Mouse (Mus musculus) forelimb bud, embryonic 11.5 days (tissue): ENCODE data around the gene Idua.
"Not testable (repeated sequence)": the region's sequence is repeated elsewhere in the genome, so short reads cannot be mapped to it uniquely, and the experiment has no call there.

Source experiments
- DNase-seq: peaks from one replicate; pipeline ENCODE4 v3.0.0-alpha.2; 2012; ENCODE audit warnings: low read depth, low spot score

Gene Idua

GRCm38 (mm10) chr5:108659698-108660631 lies at the start of gene Idua:
TSS of gene Idua (plus strand) at chr5:108660331.
- DNase-seq = no peak

DNA sequence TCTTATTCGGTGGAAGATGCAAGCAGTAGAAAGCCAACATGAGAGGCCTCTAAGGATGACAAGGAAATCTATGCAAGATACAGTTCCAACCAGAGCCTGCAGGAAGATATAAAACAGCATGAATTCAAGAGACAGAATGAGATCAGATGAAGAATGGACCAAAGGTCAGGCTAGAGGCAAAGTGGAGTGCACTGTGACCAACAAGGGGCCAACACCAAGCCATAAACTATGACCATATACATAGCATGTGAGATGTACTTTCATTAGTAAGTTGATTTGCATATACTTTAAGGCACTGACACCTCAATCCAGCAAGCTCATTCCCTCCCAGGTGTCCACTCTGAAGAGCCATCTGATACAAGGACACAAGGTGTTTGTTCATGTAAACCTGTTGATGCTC lies 49.7 kb upstream of the Idua start:
- no peak for DNase-seq

- DNase-seq = no peak
These were observed 38.3 kb upstream of the Idua start for GRCm38 (mm10) chr5:108621870-108622269.

- no peak for DNase-seq
These were observed 34.0 kb upstream of the Idua start for GRCm38 (mm10) chr5:108626050-108626660.

DNA sequence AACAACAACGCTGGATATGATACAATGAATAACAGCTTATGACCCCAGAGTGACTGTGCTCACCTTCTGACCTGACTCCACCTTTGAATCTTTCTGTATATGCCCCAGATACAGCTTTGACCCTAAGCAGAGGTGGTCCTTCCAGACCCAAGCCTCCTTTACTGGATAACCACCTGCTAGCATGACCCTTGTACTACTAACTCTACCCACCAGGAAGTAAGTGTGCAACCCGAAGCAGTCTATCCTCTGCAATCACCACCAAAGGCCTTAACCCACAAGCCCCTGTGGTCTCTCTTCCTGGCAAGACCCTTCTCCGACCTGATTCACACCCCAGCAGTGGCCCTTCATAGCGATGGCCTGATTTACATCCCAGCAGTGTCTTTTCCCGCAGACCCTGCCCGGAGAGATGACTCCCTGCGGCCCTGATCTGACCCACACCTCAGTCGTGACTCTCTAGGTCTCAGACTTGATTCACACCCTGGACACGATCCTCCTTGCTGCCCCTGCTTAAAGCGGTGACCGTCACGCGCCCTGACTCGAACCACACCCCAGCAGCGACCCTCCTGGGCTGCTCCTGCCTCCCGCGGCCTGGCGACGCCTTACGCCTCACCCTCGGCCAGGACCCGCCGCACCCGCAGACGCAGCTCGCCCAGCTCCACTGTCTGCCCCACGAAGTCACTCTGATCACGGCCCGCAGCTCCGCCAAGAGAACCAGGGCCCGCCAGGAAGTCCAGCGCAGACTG lies 31.1 kb upstream of the Idua start:
- no peak for DNase-seq

- DNase-seq = peak; percentile 94
These were observed 30.3 kb upstream of the Idua start, which contains the start of the genes Gak and Tmem175 for GRCm38 (mm10) chr5:108629634-108630483. TSS of gene Gak (minus strand) at chr5:108629755. TSS of gene Tmem175 (plus strand) at chr5:108629770.

DNA sequence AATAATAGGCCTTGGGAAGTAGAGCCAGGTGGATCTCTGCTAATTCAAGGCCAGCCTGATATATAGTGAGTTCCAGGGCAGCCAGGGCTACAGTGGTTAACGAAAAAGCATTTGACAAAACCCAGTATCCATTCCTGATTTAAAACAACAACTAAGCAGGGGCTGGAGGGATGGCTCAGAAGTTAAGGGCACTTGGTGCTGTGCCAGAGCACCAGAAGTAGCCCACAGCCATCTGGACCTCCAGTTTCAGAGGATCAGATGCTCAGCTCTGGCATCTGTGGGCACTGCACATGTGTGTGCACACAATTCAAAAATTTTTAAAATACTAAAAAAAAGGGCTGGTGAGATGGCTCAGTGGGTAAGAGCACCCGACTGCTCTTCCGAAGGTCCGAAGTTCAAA lies 26.5 kb upstream of the Idua start:
- no peak for DNase-seq

DNA sequence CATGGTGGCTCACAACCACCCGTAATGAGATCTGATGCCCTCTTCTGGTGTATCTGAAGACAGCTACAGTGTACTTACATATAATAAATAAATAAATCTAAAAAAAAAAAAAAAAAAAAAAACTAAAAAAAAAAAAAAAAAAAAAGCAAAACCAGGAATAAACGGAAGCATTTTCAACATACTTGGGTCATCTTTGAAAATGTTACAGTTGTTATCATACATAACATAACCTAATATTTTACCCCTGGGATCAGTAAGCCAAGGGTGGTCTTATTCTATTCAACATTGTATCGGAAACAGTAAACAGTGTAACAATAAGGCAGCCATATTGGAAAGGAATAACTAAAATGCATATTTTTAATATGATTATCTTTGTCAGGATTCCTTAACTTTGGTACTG lies 26.0 kb upstream of the Idua start:
- not testable (repeated sequence) for DNase-seq

- DNase-seq = no peak
These were observed 24.0 kb upstream of the Idua start for GRCm38 (mm10) chr5:108636172-108636571.

- DNase-seq = no peak
These were observed 16.5 kb upstream of the Idua start for GRCm38 (mm10) chr5:108643674-108644073.

- DNase-seq = no peak
These were observed 14.3 kb upstream of the Idua start for GRCm38 (mm10) chr5:108645651-108646342.

DNA sequence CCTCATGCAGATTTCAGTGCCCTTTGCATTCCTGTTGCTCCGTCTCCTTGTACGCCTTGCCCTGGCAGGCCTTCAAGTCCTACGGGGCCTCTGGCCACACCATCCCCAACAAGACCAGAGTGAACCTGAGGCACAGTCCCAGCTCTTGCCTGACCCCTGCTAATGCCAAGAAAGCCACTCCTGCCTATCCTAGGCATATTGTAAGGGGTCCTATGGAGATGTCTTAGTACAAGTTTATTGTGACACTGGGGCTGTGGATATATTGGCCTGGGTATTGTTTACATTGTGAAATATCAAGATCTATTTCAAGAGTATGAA lies 13.8 kb upstream of the Idua start:
- no peak for DNase-seq

GRCm38 (mm10) chr5:108647311-108647710 lies 12.8 kb upstream of the Idua start:
- no peak for DNase-seq

DNA sequence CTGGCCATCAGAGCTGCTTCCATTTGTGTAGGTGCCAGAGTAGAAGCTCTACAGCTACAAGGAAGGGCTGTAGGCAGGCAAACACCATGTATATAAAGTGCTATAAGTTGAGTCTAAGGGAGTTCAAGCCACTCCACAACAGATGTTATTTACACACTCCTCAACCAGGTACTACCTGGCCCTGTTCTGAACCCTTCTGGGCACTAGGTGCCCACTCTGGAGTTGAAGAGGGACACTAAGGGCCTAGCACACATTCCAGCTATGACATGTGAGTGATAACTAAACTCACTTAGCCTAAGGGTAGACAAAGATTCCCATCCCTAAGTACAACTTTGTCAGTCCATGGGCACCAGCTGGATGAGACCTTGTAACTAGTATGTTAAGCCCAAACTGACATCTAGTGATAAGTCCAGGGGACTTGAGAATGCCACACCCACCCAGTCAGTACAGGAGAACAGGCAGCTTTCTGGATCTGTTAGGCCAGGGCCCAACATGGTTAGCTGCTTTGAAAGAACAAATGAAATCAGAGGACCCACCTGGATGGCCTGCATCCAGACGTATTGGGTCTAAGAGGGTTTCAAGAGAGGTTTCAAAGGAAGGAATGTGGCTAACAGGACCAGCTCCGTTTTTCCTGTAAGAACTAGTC lies 12.2 kb upstream of the Idua start:
- DNase-seq = no peak

DNA sequence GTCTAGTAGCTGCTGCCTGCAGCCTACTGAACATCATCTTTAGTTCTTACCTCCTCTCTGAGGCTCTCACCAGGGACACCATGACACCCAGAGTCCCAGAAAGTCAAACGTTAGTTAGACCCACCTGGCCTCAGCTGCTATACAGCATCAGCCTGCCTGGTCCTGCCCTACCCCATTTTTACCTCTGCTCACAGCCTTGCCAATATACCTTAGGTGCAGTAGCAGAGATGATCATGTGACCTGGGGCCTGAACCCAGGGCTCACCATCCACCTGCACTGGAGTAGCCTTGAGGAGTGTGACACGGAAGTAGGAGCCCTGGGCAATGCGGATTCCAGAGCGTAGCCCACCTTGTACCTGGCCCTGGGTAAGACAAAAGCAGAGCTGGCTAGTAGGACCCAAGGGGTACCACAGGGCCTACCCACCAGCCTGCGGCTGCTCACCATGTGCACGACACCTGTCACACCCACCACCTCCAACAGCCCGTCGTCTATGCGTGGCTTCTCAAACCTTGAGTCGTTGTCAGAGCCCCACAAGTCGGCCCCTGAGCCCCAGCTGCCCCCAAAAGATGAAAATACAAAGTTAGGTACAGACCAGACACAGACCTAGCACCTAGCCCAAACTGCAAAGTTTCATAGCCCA lies 11.1 kb upstream of the Idua start:
- no peak for DNase-seq

DNA sequence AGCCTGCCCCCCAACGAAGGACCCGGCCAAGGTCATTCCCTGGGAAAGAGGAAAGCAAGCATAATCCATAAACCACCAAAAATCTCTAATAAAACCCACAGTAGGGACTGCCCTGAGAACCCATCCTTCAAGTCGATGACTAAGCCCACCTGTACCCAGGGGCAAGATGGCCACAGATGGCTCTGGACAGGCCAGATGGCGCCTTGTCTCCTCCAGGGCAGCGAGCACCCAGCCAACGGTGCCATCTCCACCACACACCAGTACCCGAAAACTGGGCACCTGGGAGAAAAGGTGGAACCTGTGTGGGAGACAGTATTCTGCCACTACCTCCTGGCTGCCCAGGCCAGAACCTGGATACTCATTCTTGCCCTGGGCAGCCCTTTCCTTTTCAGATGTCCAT lies 9.8 kb upstream of the Idua start:
- DNase-seq = no peak

GRCm38 (mm10) chr5:108651136-108651720 lies 8.9 kb upstream of the Idua start:
- no peak for DNase-seq

DNA sequence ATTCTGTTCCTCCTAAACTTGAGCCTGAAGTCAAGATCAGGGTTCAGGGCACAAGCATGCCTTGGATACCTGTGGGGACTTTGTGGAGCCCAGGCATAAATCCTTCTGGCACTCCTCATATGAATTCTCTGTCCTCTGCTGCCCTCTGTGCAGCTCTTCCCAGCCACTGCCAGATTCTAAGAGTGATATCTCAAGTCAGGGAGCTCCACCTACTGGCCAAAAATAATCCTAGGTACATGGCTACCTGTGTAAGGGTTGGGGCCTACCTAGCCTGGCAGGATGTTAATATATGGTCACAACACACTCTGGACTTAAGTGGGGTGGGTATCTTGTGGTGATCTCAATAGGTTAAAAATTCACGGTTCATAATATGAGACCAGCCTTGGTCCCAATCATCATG lies 8.3 kb upstream of the Idua start:
- DNase-seq = peak; percentile 66

- DNase-seq = no peak
These were observed 6.8 kb upstream of the Idua start for GRCm38 (mm10) chr5:108653341-108653740.
